Mouse (Mus musculus) limb, embryonic 10.5 days (tissue): ENCODE measurements around the gene Sh3pxd2b. TPM values are rescaled to one million over a fixed set of nuclear protein-coding genes. Genes with fewer than 3 reads are reported as not detected.

Experiments
- DNase-seq: peaks from one replicate; pipeline ENCODE4 v3.0.0-alpha.2; 2017; ENCODE audit warnings: low spot score
- H3K27ac ChIP-seq: fragments of 300-500 bp; sonication (generic); 2 replicates; pipeline ENCODE4 v1.5.1; 2016; ENCODE audit warnings: mild to moderate bottlenecking
- H3K27me3 ChIP-seq: fragments of 300-500 bp; sonication (generic); 2 replicates; pipeline ENCODE4 v1.6.1; 2016; ENCODE audit warnings: low read depth, mild to moderate bottlenecking; ENCODE audit not compliant: poor library complexity, severe bottlenecking
- H3K36me3 ChIP-seq: fragments of 300-500 bp; sonication (generic); 2 replicates; pipeline ENCODE4 v1.6.1; 2016; ENCODE audit warnings: mild to moderate bottlenecking, moderate library complexity
- H3K4me1 ChIP-seq: fragments of 300-500 bp; sonication (generic); 2 replicates; pipeline ENCODE4 v1.6.1; 2016
- H3K4me3 ChIP-seq: fragments of 300-500 bp; sonication (generic); 2 replicates; pipeline ENCODE4 v1.5.1; 2016; ENCODE audit warnings: mild to moderate bottlenecking, moderate library complexity
- H3K9me3 ChIP-seq: fragments of 300-500 bp; sonication (generic); replicated peaks from 2 replicates; pipeline ENCODE4 v1.6.1; 2016; ENCODE audit warnings: mild to moderate bottlenecking
- WGBS: fragments of 180-500 bp; shearing (Covaris S2); methylation state at CpG from one replicate; pipeline ENCODE4 v1.1.7; 2016; 5-methylcytosine and 5-hydroxymethylcytosine counted together
- polyA plus RNA-seq: library from polyadenylated mRNA; unstranded; fragments of >200 nt; fragmentation: Nextera tagmentation; extraction: Ambion mirVana; gene quantifications from 2 replicates; pipeline ENCODE4 v1.2.1, GENCODE M21; 2016

The Sh3pxd2b gene
- polyA plus RNA-seq, 1 experiment from 2014 or later, result 31.3 TPM

DNA sequence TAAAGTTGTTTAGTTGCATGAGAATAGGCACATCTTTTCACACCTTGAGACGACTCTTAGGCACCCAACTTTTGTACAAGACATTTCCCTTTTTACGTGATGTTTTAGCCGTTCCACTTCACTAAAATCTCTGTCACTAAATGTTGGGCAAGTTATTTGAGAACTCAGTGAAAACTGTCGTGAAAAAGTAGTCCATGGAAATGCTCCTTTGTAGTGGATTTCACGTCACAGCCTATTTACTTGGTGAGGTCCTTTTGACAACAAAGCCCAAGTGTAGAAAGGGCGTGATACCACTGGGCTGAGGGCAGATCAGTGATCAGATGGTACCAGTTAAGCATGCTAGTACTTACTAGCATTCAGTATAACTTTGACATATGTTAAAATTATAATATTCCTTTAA, 108.7 kb downstream of the Sh3pxd2b start:
- peak overlapping the region; percentile 99; the same call in 1 of the 2 replicates for H3K27ac ChIP-seq
- H3K9me3 ChIP-seq, result no peaks in the 10 kb centered on the region
- peak overlapping the region; percentile 97 for H3K4me3 ChIP-seq
- H3K36me3 ChIP-seq, result 0 out of 2 replicates have a peak, but pooled peaks cover 3% of the 10 kb centered on the region
- DNase-seq, result no peak
- peaks cover 13% of the 10 kb centered on the region for H3K4me1 ChIP-seq
- H3K27me3 ChIP-seq, result no peaks in the 10 kb centered on the region
- 20% methylated on average over 6 of the region's 6 CpGs for WGBS

- H3K9me3 ChIP-seq, result no peaks in the 10 kb centered on the region
- 62% methylated on average over 2 of the region's 2 CpGs for WGBS
- no peak overlapping the region for H3K4me3 ChIP-seq
- H3K36me3 ChIP-seq, result 0 out of 2 replicates have a peak, but pooled peaks cover 8% of the 10 kb centered on the region
- DNase-seq, result no peak
- no peak overlapping the region for H3K27ac ChIP-seq
- H3K4me1 ChIP-seq, result no peaks in the 10 kb centered on the region; the same call in 1 of the 2 replicates
- H3K27me3 ChIP-seq, result no peaks in the 10 kb centered on the region
These were observed 116.7 kb downstream of the Sh3pxd2b start for GRCm38 (mm10) chr11:32464282-32464681.

- Histone ChIP-seq H3K36me3 (0 out of 2 replicates have a peak, but pooled peaks cover 6% of the 10 kb centered on the region), H3K27me3 (no peaks in the 10 kb centered on the region), H3K27ac (no peak overlapping the region), H3K9me3 (no peaks in the 10 kb centered on the region), H3K4me1 (no peaks in the 10 kb centered on the region), H3K4me3 (no peak overlapping the region)
- WGBS, result 78% methylated on average over 2 of the region's 2 CpGs
- DNase-seq, result no peak
These were observed 124.3 kb downstream of the Sh3pxd2b start for GRCm38 (mm10) chr11:32471925-32472324.

GRCm38 (mm10) chr11:32474725-32475124, 127.1 kb downstream of the Sh3pxd2b start:
- Histone ChIP-seq H3K27ac (no peak overlapping the region), H3K9me3 (no peaks in the 10 kb centered on the region), H3K27me3 (no peaks in the 10 kb centered on the region), H3K4me1 (no peaks in the 10 kb centered on the region), H3K36me3 (no peaks in the 10 kb centered on the region), H3K4me3 (no peak overlapping the region)
- no peak for DNase-seq
- 82% methylated on average over 3 of the region's 3 CpGs for WGBS

DNA sequence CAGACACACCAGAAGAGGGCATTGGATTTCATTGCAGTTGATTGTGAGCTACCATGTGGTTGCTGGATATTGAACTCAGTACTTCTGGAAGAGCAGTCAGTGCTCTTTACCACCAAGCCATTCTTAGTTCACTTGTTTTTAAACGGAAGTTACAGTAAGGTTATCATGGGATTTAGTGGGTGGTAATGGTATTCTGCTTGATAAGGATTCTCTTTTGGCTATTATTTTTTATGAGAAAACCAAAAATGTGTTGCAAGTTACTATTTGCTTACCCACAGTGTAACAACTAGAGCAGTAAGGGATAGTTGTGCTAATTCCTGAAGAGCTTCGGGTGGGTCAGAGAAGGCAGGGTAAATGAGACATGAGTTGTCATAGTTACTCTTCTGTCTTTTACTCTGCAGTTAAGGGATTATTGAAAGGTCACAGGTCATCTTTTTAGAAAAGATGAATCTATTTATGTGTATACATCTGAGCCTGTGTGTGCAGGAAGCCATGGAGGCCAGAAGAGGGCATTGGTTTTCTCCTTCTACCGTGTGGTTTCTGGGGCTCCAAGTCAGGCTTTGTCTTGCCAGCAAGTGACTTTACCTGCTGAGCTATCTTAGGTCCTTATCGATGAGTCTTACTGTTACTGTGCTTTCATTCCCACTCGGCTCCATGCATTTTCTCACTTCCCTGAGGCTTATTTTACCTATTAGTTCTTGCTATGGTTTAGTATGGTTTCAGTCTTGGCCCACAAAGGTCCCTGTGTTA, 128.0 kb downstream of the Sh3pxd2b start:
- no peaks in the 10 kb centered on the region for H3K36me3 ChIP-seq
- no peak for DNase-seq
- H3K9me3 ChIP-seq, result no peaks in the 10 kb centered on the region
- no peak overlapping the region for H3K27ac ChIP-seq
- H3K4me1 ChIP-seq, result no peaks in the 10 kb centered on the region
- WGBS, result 86% methylated on average over 5 of the region's 5 CpGs
- no peak overlapping the region for H3K4me3 ChIP-seq
- no peaks in the 10 kb centered on the region for H3K27me3 ChIP-seq

Other genes with a start within 250 kb of the Sh3pxd2b start
- gene Il9r, start 147.5 kb upstream of the Sh3pxd2b start, polyA plus RNA-seq, result not detected in 2 replicates
- gene Snrnp25, start 142.4 kb upstream of the Sh3pxd2b start, polyA plus RNA-seq, result 115 and 121 TPM in 2 replicates
- 28.1 and 31.1 TPM in 2 replicates for gene Rhbdf1, start 125.5 kb upstream of the Sh3pxd2b start, polyA plus RNA-seq
- 36.2 and 45.2 TPM in 2 replicates for gene Mpg, start 121.3 kb upstream of the Sh3pxd2b start, polyA plus RNA-seq
- gene Nprl3, start 80.1 kb upstream of the Sh3pxd2b start, polyA plus RNA-seq, result 43.7 and 51.8 TPM in 2 replicates
- gene Hba-x, start 71.4 kb upstream of the Sh3pxd2b start, polyA plus RNA-seq, result 2,528 and 3,017 TPM in 2 replicates
- gene Hba-a1, start 64.3 kb upstream of the Sh3pxd2b start, polyA plus RNA-seq, result 1,811 and 2,033 TPM in 2 replicates
- 5.7 and 5.9 TPM in 2 replicates for gene Hbq1b, start 60.9 kb upstream of the Sh3pxd2b start, polyA plus RNA-seq
- gene Hba-a2, start 51.3 kb upstream of the Sh3pxd2b start, polyA plus RNA-seq, result 3,476 and 3,759 TPM in 2 replicates
- gene Hbq1a, start 47.8 kb upstream of the Sh3pxd2b start, polyA plus RNA-seq, result not detected in 2 replicates
- gene Ubtd2, start 107.5 kb downstream of the Sh3pxd2b start, polyA plus RNA-seq, result 74.2 and 82.0 TPM in 2 replicates
- gene Efcab9, start 184.3 kb downstream of the Sh3pxd2b start, polyA plus RNA-seq, result 0.38 TPM in 1 of 2 replicates, not detected in the other
- gene Stk10, start 185.5 kb downstream of the Sh3pxd2b start, polyA plus RNA-seq, result 2.2 and 2.8 TPM in 2 replicates